Mouse (Mus musculus): ENCODE data around the gene Myrip. TPM values are rescaled to one million over a fixed set of nuclear protein-coding genes. Genes with fewer than 3 reads are reported as not detected.

Myrip gene
- total RNA-seq, 2 experiments from 2014 or later = 6.8 to 9.5 TPM

Other genes with a start within 250 kb of the Myrip start
- under 1 TPM; 0.80 to 0.92 TPM for gene Cx3cr1, start 231.6 kb upstream of the Myrip start, total RNA-seq (2021)
- not detected for gene Ccr8, start 209.4 kb upstream of the Myrip start, total RNA-seq (2021)
- gene Slc25a38, start 191.1 kb upstream of the Myrip start, total RNA-seq (2021) = 10 to 100 TPM; 21.6 to 23.5 TPM
- 100 to 1,000 TPM; 538 to 567 TPM for gene Rpsa, start 173.8 kb upstream of the Myrip start, total RNA-seq (2021)
- gene Mobp, start 151.8 kb upstream of the Myrip start, total RNA-seq (2021) = not detected
- 10 to 100 TPM; 65.5 to 68.2 TPM for gene Eif1b, start 190.7 kb downstream of the Myrip start, total RNA-seq (2021)
- gene Entpd3, start 238.3 kb downstream of the Myrip start, total RNA-seq (2021) = not detected

All from heart, adult 18-20 months (tissue).